ENCODE assay signal across 7 mouse cellular contexts in the genomic region with DNA sequence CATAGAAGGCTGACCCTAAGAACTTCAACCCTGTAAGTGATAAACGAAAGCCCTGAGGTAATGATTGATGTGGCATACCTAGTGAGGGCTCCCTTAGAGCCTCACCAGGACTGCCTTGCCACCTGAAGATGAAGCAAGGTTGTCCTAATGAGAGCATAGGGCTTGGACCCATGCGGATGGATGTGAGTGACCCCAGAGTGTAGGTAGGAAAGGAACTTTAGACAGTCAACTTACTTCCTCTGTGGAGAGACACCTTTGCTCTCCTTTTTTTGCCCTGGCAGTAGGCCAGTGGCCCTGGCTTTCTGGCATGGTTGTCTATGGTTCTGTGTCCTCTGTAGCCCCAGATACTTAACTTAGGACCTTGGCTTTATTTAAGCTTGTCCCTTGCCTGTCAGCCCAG. TPM values are rescaled to one million over a fixed set of nuclear protein-coding genes. Genes with fewer than 3 reads are reported as not detected.
A peak's percentile ranks its signal among the peaks of the same experiment; 100 is the strongest.
DNase-seq lines count a peak whose midpoint lies in the region; ATAC-seq and TF ChIP-seq lines count a peak whose summit lies in the region.

No protein-coding gene starts in this region.

- 93% methylated on average over 2 of the region's 2 CpGs for WGBS in hindbrain, embryonic 13.5 days
- 82% methylated on average over 2 of the region's 2 CpGs for WGBS in liver, embryonic 11.5 days

- no peak for ATAC-seq in hindbrain, embryonic 13.5 days (ENCODE audit: low FRiP score)
- no peak for ATAC-seq in liver, embryonic 11.5 days (replicated peaks; ENCODE audit: low FRiP score)

- 0 out of 2 replicates have a peak, but pooled peaks cover 3% of the 10 kb centered on the region for H3K36me3 ChIP-seq in ES-Bruce4 (ENCODE audit: control insufficient read depth, insufficient read depth, low read length, poor library complexity, severe bottlenecking)
- H3K36me3 ChIP-seq in hindbrain, embryonic 13.5 days: peaks cover 34% of the 10 kb centered on the region
- H3K36me3 ChIP-seq in liver, embryonic 11.5 days (ENCODE audit: control insufficient read depth, insufficient read depth, low read length): peaks cover 16% of the 10 kb centered on the region

- peak; percentile 51 for DNase-seq in adipocyte (ENCODE audit: low spot score)
- DNase-seq in liver, embryonic 11.5 days (ENCODE audit: low spot score): no peak
- no peak for DNase-seq in testis, postnatal 10 days (ENCODE audit: low spot score)
- DNase-seq in embryo, embryonic 11 days: no peak
- DNase-seq in frontal cortex, adult 2 months (ENCODE audit: extremely low spot score in 1 of 2, low spot score in 1 of 2): no peak

- TF ChIP-seq EP300 in ES-Bruce4 (IDR thresholded peaks at IDR 0.05; ENCODE audit: insufficient read depth, low read depth, low read length): no peak

- no peaks in the 10 kb centered on the region for H3K27me3 ChIP-seq in ES-Bruce4 (ENCODE audit: control insufficient read depth, insufficient read depth, low read length, poor library complexity, severe bottlenecking)
- no peaks in the 10 kb centered on the region for H3K27me3 ChIP-seq in hindbrain, embryonic 13.5 days
- no peaks in the 10 kb centered on the region for H3K27me3 ChIP-seq in liver, embryonic 11.5 days (replicated peaks; ENCODE audit: control insufficient read depth, insufficient read depth, low read length)

- H3K9me3 ChIP-seq in ES-Bruce4 (replicated peaks; ENCODE audit: control insufficient read depth, insufficient read depth, low read length, poor library complexity, severe bottlenecking): no peaks in the 10 kb centered on the region
- no peaks in the 10 kb centered on the region for H3K9me3 ChIP-seq in hindbrain, embryonic 13.5 days
- H3K9me3 ChIP-seq in liver, embryonic 11.5 days (ENCODE audit: control insufficient read depth, low read length): no peaks in the 10 kb centered on the region

- TF ChIP-seq CTCF in ES-Bruce4 (IDR thresholded peaks at IDR 0.05; ENCODE audit: low read depth, low read length): no peak

- H3K27ac ChIP-seq in ES-Bruce4 (ENCODE audit: insufficient read depth, low read length): no peak overlapping the region
- no peak overlapping the region for H3K27ac ChIP-seq in hindbrain, embryonic 13.5 days
- no peak overlapping the region for H3K27ac ChIP-seq in liver, embryonic 11.5 days (ENCODE audit: low read depth, low read length)

- TF ChIP-seq POLR2A in ES-Bruce4 (IDR thresholded peaks at IDR 0.05; ENCODE audit: insufficient read depth, low read length): no peak

- H3K9ac ChIP-seq in ES-Bruce4 (ENCODE audit: low read depth, poor library complexity, severe bottlenecking): peak overlapping the region; percentile 64; the same call in 1 of the 2 replicates
- H3K9ac ChIP-seq in hindbrain, embryonic 13.5 days: peak overlapping the region; percentile 86
- peak overlapping the region; percentile 86 for H3K9ac ChIP-seq in liver, embryonic 11.5 days (ENCODE audit: low read depth, low read length)

- H3K4me2 ChIP-seq in hindbrain, embryonic 13.5 days: peak overlapping the region; percentile 99
- H3K4me2 ChIP-seq in liver, embryonic 11.5 days: peak overlapping the region; percentile 100

- no peak overlapping the region; the same call in 1 of the 2 replicates for H3K4me3 ChIP-seq in ES-Bruce4 (ENCODE audit: low read depth, low read length)
- H3K4me3 ChIP-seq in hindbrain, embryonic 13.5 days: peak overlapping the region; percentile 87
- peak overlapping the region; percentile 98 for H3K4me3 ChIP-seq in liver, embryonic 11.5 days (ENCODE audit: low read depth, low read length)

- H3K4me1 ChIP-seq in ES-Bruce4 (ENCODE audit: control insufficient read depth, insufficient read depth, low read length): peaks cover 2% of the 10 kb centered on the region
- H3K4me1 ChIP-seq in hindbrain, embryonic 13.5 days (replicated peaks): peaks cover 32% of the 10 kb centered on the region
- peaks cover 15% of the 10 kb centered on the region for H3K4me1 ChIP-seq in liver, embryonic 11.5 days (replicated peaks; ENCODE audit: control insufficient read depth, insufficient read depth, low read length)

RNA-seq across cellular contexts. Expression of gene Tysnd1, which starts 1.7 kb away (rescaled TPM):
- 11.2 and 17.2 TPM in 2 replicates for polyA plus RNA-seq in ES-Bruce4 (2011; ENCODE audit: insufficient read depth, insufficient read length, low read depth, missing spikeins)
- polyA plus RNA-seq in hindbrain, embryonic 13.5 days (2015; fragmentation: Nextera tagmentation; extraction: Ambion mirVana): 18.2 and 24.7 TPM in 2 replicates
- polyA plus RNA-seq in liver, embryonic 11.5 days (2014; fragmentation: Nextera tagmentation; extraction: Ambion mirVana): 39.0 and 47.4 TPM in 2 replicates
- polyA plus RNA-seq in frontal cortex, adult 2 months (2012; rRNA removed): 23.3 and 29.3 TPM in 2 replicates

RNA-seq across cellular contexts. Expression of gene Sar1a, which starts 16.9 kb away (rescaled TPM):
- 131 and 136 TPM in 2 replicates for polyA plus RNA-seq in ES-Bruce4 (2011; ENCODE audit: insufficient read depth, insufficient read length, low read depth, missing spikeins)
- polyA plus RNA-seq in hindbrain, embryonic 13.5 days (2015; fragmentation: Nextera tagmentation; extraction: Ambion mirVana): 194 and 201 TPM in 2 replicates
- polyA plus RNA-seq in liver, embryonic 11.5 days (2014; fragmentation: Nextera tagmentation; extraction: Ambion mirVana): 166 and 177 TPM in 2 replicates
- 114 and 115 TPM in 2 replicates for polyA plus RNA-seq in frontal cortex, adult 2 months (2012; rRNA removed)

RNA-seq across cellular contexts. Expression of gene Aifm2, which starts 18.0 kb away (rescaled TPM):
- 8.2 and 9.5 TPM in 2 replicates for polyA plus RNA-seq in ES-Bruce4 (2011; ENCODE audit: insufficient read depth, insufficient read length, low read depth, missing spikeins)
- polyA plus RNA-seq in hindbrain, embryonic 13.5 days (2015; fragmentation: Nextera tagmentation; extraction: Ambion mirVana): 8.2 and 8.3 TPM in 2 replicates
- 9.1 and 9.3 TPM in 2 replicates for polyA plus RNA-seq in liver, embryonic 11.5 days (2014; fragmentation: Nextera tagmentation; extraction: Ambion mirVana)
- polyA plus RNA-seq in frontal cortex, adult 2 months (2012; rRNA removed): 10.7 and 13.3 TPM in 2 replicates

RNA-seq across cellular contexts. Expression of gene Ppa1, which starts 48.7 kb away (rescaled TPM):
- 149 and 150 TPM in 2 replicates for polyA plus RNA-seq in ES-Bruce4 (2011; ENCODE audit: insufficient read depth, insufficient read length, low read depth, missing spikeins)
- 206 and 209 TPM in 2 replicates for polyA plus RNA-seq in hindbrain, embryonic 13.5 days (2015; fragmentation: Nextera tagmentation; extraction: Ambion mirVana)
- polyA plus RNA-seq in liver, embryonic 11.5 days (2014; fragmentation: Nextera tagmentation; extraction: Ambion mirVana): 218 and 237 TPM in 2 replicates
- polyA plus RNA-seq in frontal cortex, adult 2 months (2012; rRNA removed): 105 and 113 TPM in 2 replicates
